Mouse (Mus musculus): ENCODE measurements around the gene Zfp663. TPM values are rescaled to one million over a fixed set of nuclear protein-coding genes. Genes with fewer than 3 reads are reported as not detected.
A peak's percentile ranks its signal among the peaks of the same experiment; 100 is the strongest.

The Zfp663 gene
- total RNA-seq, 2 experiments from 2014 or later, result not detected

GRCm38 (mm10) chr2:165371066-165371465 is 2.5 kb upstream of the Zfp663 start:
- intact Hi-C loops (cut with DNase I), result no loop called here
- DNase-seq, result no peak

DNA sequence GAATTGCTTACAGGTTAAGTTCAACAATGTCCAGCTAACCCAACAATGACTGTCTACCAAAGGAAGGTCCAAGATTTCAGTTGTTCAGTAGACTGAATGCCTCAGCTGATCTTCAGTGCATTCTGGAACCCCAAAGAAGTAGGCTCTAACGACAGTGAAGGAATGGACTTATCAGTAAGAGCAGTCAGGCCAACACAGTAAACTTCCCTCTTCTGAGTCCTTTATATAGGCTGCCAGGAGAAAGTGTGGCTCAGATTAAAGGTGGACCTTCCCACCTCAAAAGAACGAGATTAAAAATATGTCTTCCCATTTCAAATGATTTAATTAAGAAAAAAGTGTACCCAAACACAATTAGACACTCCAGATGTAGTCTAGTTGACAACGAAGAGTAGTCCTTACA is 1.8 kb upstream of the Zfp663 start:
- intact Hi-C loops (cut with DNase I), result no loop called here
- no peak for DNase-seq

- DNase-seq, result no peak
- intact Hi-C loops (cut with DNase I), result loop anchor here (10.0 kb wide), 1 partner anchor 117 kb away; no protein-coding TSS in a partner anchor
Measured at GRCm38 (mm10) chr2:165367868-165368439, 575 bp downstream of the Zfp663 start.

DNA sequence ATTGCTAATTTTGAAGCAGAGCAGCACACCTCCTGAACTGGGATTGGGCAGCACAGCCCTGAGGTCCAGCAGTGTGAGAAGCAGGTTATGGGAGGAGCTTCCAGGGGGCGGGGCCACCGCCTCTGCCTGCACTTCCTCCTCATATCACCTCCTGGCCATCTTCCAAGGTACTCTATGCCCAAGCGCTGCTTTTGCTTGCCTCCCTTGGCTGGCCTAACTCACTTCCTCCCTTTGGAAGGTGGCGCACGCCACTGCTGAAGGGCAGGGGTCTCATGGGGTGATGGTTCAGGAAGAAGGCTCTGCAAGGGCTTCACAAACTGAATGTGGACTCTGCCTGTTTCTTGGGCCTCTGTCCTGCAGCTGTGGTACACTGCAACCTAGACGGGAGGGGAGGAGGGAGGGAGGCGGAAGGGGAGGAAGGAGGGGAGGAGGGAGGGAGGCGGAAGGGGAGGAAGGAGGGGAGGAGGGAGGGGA is 1.4 kb downstream of the Zfp663 start:
- intact Hi-C loops (cut with DNase I), result loop anchor here (10.0 kb wide), 1 partner anchor 118 kb away; no protein-coding TSS in a partner anchor
- DNase-seq, result no peak

- peak in 1 of 2 experiments; percentile 20 for DNase-seq
- intact Hi-C loops (cut with DNase I), result loop anchor here (10.0 kb wide), 1 partner anchor 120 kb away; no protein-coding TSS in a partner anchor
Measured at GRCm38 (mm10) chr2:165364334-165365091, 4.0 kb downstream of the Zfp663 start.

DNA sequence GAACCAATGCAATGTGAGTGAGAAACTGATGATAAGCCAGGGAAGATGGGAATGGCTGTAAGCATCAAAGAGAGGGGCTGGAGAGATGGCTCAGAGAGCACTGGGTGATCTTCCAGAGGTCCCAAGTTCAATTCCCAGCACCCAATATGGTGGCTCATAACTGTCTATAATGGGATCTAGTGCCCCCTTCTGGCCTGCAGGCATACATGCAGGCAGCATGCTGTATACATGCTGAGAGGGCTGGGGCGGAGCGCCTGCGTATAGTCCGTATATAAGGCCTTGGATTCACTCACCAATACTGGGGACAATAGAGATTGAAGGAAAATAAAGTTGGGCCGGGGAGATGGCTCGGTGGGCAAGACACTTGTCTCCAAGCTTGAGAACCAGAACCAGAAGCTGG is 5.2 kb downstream of the Zfp663 start:
- intact Hi-C loops (cut with DNase I), result loop anchor here (10.0 kb wide), 1 partner anchor 122 kb away; no protein-coding TSS in a partner anchor
- no peak for DNase-seq

GRCm38 (mm10) chr2:165360861-165361260 is 7.7 kb downstream of the Zfp663 start:
- intact Hi-C loops (cut with DNase I), result loop anchor here (1.0 to 10.0 kb wide), 2 partner anchors 124 to 287 kb away; no protein-coding TSS in a partner anchor
- peak in 1 of 2 experiments; percentile 39 for DNase-seq

DNA sequence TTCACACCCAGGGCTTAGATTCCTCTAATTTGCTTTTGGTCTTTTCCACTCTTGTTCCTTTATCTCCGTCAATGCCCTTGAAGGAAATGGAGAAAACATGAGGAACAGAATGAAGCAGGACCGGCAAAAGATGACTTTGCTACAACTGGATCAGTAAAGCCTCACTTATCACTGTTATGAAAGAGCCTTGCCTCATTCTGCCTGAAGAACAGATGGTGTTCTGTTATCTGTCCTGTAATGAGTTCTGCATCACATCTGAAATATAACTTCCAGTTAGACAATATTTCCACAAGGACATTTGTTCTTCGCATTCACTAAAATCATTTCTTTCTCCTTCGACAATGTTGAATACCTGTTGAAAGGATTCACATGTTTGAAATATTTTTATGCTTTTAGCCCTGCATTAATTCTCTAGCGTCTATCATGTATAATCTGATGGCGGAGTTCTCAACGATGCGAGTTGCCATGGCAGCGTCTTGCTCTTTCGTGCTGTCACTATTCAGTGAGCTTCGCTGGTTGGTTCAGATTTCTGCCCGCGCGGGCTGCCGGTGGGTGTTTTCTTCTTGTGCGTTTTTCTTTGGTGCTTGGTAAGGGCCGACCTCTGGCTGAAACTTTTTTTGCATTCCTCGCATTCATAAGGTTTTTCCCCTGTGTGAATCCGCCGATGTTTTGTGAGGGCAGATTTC is 16.6 kb downstream of the Zfp663 start:
- intact Hi-C loops (cut with DNase I), result no loop called here
- DNase-seq, result no peak

- intact Hi-C loops (cut with DNase I), result no loop called here
- DNase-seq, result no peak
Measured at GRCm38 (mm10) chr2:165349466-165349865, 19.1 kb downstream of the Zfp663 start.

DNA sequence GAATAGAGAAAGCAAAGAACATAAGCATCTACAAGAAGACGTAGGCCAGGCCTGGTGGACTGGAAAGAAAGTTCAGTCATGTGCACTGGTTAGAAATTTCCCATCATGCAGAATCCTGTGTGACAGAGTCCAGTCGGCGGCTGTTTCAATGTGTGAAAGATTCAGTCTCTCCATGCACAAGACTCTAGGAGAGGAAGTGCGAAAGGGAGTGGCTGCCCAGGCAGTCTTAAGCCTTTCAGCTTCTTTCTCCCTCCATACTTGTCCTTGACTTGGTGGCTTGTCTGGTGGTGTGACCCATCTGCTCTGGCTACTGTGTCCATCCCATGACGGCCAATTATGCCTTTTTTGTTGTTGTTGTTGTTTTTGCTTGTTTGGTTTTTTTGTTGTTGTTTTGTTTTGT is 22.3 kb downstream of the Zfp663 start:
- no peak for DNase-seq
- intact Hi-C loops (cut with DNase I), result no loop called here

DNA sequence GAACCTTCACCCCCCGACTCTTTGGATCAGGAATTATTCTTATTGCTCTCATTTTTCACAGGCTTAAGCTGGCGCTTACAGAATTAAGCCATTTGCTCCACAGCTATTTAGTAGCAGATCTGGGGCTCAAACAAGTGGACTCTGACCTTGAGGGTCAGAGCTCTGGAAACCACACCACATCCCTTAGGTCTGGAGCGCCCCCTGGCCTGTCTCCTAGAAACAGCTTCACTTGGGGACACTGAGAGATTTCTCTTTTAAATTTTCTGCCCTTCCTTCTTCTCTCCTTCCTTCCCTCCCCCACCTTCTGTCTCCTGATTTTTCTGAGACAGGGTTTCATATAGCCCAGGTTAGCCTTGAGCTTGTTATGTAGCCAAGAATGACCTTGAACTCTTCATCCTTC is 31.3 kb downstream of the Zfp663 start:
- DNase-seq, result no peak
- intact Hi-C loops (cut with DNase I), result loop anchor here (1.0 to 5.0 kb wide), 2 partner anchors 104 to 260 kb away; no protein-coding TSS in a partner anchor

- no peak for DNase-seq
- intact Hi-C loops (cut with DNase I), result no loop called here
Measured at GRCm38 (mm10) chr2:165332610-165333210, 35.8 kb downstream of the Zfp663 start.

DNA sequence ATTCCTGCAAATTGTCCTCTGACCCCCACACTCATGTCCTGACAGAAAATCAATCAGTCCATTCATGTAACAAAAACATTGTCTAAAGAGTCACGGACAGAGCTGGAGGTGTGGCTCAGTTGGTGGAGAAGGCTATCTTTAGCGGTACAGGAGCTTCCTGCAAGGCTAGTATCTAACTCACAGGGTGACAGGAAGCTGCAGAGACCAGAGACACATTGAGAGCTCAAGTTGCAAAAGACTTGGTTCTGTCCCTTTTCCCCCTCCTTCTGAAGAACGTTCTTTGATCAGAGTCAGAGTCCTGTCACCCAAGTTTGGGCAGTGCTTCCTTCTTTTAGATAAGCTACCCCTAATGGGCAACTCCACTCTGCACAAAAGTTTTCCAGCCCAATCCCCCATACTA is 38.8 kb downstream of the Zfp663 start:
- intact Hi-C loops (cut with DNase I), result loop anchor here (2.0 kb wide), 1 partner anchor 49 kb away; no protein-coding TSS in a partner anchor
- DNase-seq, result no peak

GRCm38 (mm10) chr2:165328746-165329145 is 39.8 kb downstream of the Zfp663 start:
- DNase-seq, result no peak
- intact Hi-C loops (cut with DNase I), result loop anchor here (2.0 kb wide), 1 partner anchor 48 kb away; no protein-coding TSS in a partner anchor

DNA sequence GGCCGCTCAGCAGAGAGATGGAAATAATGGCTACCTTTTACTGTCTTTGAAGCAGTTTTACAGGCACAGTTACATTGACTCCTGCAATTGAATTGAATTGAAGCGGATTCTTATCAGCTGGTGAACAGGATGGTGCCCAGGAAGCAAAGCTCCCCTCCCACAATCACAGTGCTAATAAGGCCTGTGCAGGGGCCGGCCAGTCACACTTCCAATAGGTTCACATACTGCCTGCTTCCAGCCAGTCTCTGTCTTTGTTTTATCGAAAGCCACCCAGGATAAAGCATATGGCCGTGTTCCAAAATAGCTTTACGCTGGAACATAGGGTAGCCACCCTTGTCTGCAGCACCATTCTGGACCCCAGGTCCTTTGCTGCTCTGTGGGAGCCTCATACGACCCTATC is 41.1 kb downstream of the Zfp663 start:
- DNase-seq, result no peak
- intact Hi-C loops (cut with DNase I), result no loop called here

- DNase-seq, result peak; percentile 94 to 96
Measured at GRCm38 (mm10) chr2:165326304-165327190, 42.0 kb downstream of the Zfp663 start, which contains the start of gene Elmo2. Gene Elmo2 (minus strand): TSS chr2:165326479.

GRCm38 (mm10) chr2:165325521-165326303 is 42.8 kb downstream of the Zfp663 start:
- intact Hi-C loops (cut with DNase I), result no loop called here
- DNase-seq, result peak in 1 of 2 experiments; percentile 32

More at GRCm38 (mm10) chr2:165326304-165327190, 42.0 kb downstream of the Zfp663 start, which contains the start of gene Elmo2:
- intact Hi-C loops (cut with DNase I), result no loop called here

- DNase-seq, result no peak
- intact Hi-C loops (cut with DNase I), result no loop called here
Measured at GRCm38 (mm10) chr2:165323928-165324327, 44.6 kb downstream of the Zfp663 start.
